Mouse (Mus musculus) gastrocnemius, postnatal 36 days (tissue): ENCODE measurements around the gene Serpine2. TPM values are rescaled to one million over a fixed set of nuclear protein-coding genes. Genes with fewer than 3 reads are reported as not detected.

Experiments
- DNase-seq, 2 experiments: peaks; one replicate each; pipeline ENCODE4 v3.0.0; 2022
- intact Hi-C: fragments of 180-260 bp; cut with DNase I; formaldehyde crosslinking; loops from one replicate; pipeline ENCODE4 v1.15.1; 2025
- total RNA-seq, 2 experiments: library from RNA; stranded (reverse); gene quantifications; 2 replicates each; pipeline ENCODE4 v1.2.3; 2021

Gene Serpine2
- total RNA-seq, 2 experiments from 2014 or later = 72.4 to 78.0 TPM

- DNase-seq = peak; percentile 64 to 68
- intact Hi-C loops = no loop called here
Measured at GRCm38 (mm10) chr1:79822806-79823525, 38.0 kb downstream of the Serpine2 start.

GRCm38 (mm10) chr1:79819296-79819879, 41.6 kb downstream of the Serpine2 start:
- intact Hi-C loops = loop anchor here (5.0 kb wide), 1 partner anchor 33 kb away; no protein-coding TSS in a partner anchor
- peak in 1 of 2 experiments; percentile 7 for DNase-seq

GRCm38 (mm10) chr1:79815446-79815845, 45.5 kb downstream of the Serpine2 start:
- intact Hi-C loops = loop anchor here (5.0 kb wide), 1 partner anchor 37 kb away; no protein-coding TSS in a partner anchor
- DNase-seq = no peak

- intact Hi-C loops = no loop called here
- DNase-seq = no peak
Measured at GRCm38 (mm10) chr1:79809447-79809846, 51.5 kb downstream of the Serpine2 start.

GRCm38 (mm10) chr1:79806865-79807264, 54.1 kb downstream of the Serpine2 start:
- intact Hi-C loops = no loop called here
- DNase-seq = no peak

GRCm38 (mm10) chr1:79803614-79804013, 57.4 kb downstream of the Serpine2 start:
- intact Hi-C loops = no loop called here
- DNase-seq = no peak

GRCm38 (mm10) chr1:79802858-79803427, 58.0 kb downstream of the Serpine2 start:
- intact Hi-C loops = no loop called here
- no peak for DNase-seq

- DNase-seq = no peak
- intact Hi-C loops = no loop called here
Measured at GRCm38 (mm10) chr1:79797084-79797483, 63.9 kb downstream of the Serpine2 start.

- intact Hi-C loops = loop anchor here (1.0 to 5.0 kb wide), 2 partner anchors 320 to 391 kb away; no protein-coding TSS in a partner anchor
Measured at GRCm38 (mm10) chr1:79786267-79786927, 74.6 kb downstream of the Serpine2 start.

GRCm38 (mm10) chr1:79782433-79782832, 78.5 kb downstream of the Serpine2 start:
- intact Hi-C loops = no loop called here
- DNase-seq = no peak

More at GRCm38 (mm10) chr1:79786267-79786927, 74.6 kb downstream of the Serpine2 start:
- no peak for DNase-seq

GRCm38 (mm10) chr1:79778011-79778410, 83.0 kb downstream of the Serpine2 start:
- intact Hi-C loops = loop anchor here (5.0 kb wide), 1 partner anchor 71 kb away; no protein-coding TSS in a partner anchor
- no peak for DNase-seq

- DNase-seq = peak; percentile 95 to 100
- intact Hi-C loops = loop anchor here (5.0 kb wide), 1 partner anchor 69 kb away; no protein-coding TSS in a partner anchor
Measured at GRCm38 (mm10) chr1:79775927-79776458, 85.0 kb downstream of the Serpine2 start, which contains the start of the genes Mrpl44 and Wdfy1. Gene Mrpl44 (plus strand): TSS chr1:79776018. Gene Wdfy1 (minus strand): TSS chr1:79776143.

- intact Hi-C loops = no loop called here
- DNase-seq = no peak
Measured at GRCm38 (mm10) chr1:79774164-79774780, 86.7 kb downstream of the Serpine2 start.

- intact Hi-C loops = no loop called here
- DNase-seq = no peak
Measured at GRCm38 (mm10) chr1:79768231-79768630, 92.7 kb downstream of the Serpine2 start.

GRCm38 (mm10) chr1:79764483-79764882, 96.5 kb downstream of the Serpine2 start:
- intact Hi-C loops = loop anchor here (5.0 kb wide), 1 partner anchor 57 kb away; no protein-coding TSS in a partner anchor
- no peak for DNase-seq

GRCm38 (mm10) chr1:79764031-79764430, 96.9 kb downstream of the Serpine2 start:
- intact Hi-C loops = loop anchor here (5.0 kb wide), 1 partner anchor 57 kb away; no protein-coding TSS in a partner anchor

GRCm38 (mm10) chr1:79762282-79763250, 98.4 kb downstream of the Serpine2 start:
- intact Hi-C loops = loop anchor here (5.0 kb wide), 1 partner anchor 55 kb away; no protein-coding TSS in a partner anchor
- no peak for DNase-seq

More at GRCm38 (mm10) chr1:79764031-79764430, 96.9 kb downstream of the Serpine2 start:
- no peak for DNase-seq

- DNase-seq = no peak
- intact Hi-C loops = loop anchor here (5.0 kb wide), 1 partner anchor 55 kb away; no protein-coding TSS in a partner anchor
Measured at GRCm38 (mm10) chr1:79761917-79762271, 99.1 kb downstream of the Serpine2 start.
